Mouse (Mus musculus): ENCODE data around the gene Zfp777. TPM values are rescaled to one million over a fixed set of nuclear protein-coding genes. Genes with fewer than 3 reads are reported as not detected.

Zfp777 gene
- total RNA-seq (2021): 16.9 and 26.7 TPM in 2 replicates
- long read RNA-seq, experiment 1, transcript Zfp777-202 (6 exons, 3,111 nt): major isoform, 22 of 40 reads
- long read RNA-seq, experiment 1, partial matches to known transcripts: 1 of 40 reads
- long read RNA-seq, experiment 1, other reads (novel, unspliced or antisense): 15 of 40 reads
- long read RNA-seq, experiment 2, transcript Zfp777-202 (6 exons, 3,111 nt): major isoform, 13 of 25 reads
- long read RNA-seq, experiment 2, partial matches to known transcripts: 4 of 25 reads
- long read RNA-seq, experiment 2, other reads (novel, unspliced or antisense): 5 of 25 reads

GRCm38 (mm10) chr6:48048426-48049272 lies at the start of gene Zfp777:
TSS of gene Zfp777 (minus strand) at chr6:48048911.
- peak; percentile 93 for DNase-seq

- no peak for DNase-seq
Observed at GRCm38 (mm10) chr6:48086957-48087715, 38.4 kb upstream of the Zfp777 start.

DNA sequence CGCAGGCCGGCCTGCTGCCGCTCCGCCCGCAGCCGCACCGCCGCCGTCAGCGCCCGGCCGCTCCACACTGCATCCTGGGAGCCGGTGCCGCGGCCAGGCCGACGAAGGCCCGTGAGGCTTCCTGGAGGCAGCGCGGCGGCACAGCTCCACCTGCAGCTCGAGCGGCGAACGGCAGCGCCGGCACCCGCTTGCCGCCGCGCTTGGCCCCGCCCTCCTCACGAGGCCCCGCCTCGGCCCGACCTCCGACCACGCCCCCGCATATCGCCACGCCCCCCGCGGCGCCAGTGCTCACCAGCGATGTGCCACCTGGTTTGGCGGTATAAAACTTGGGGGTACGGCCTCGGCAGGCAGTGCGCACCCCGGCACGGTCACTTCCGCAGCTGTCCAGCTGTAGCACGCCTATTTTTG lies 37.8 kb upstream of the Zfp777 start, which contains the start of gene Zfp746:
TSS of gene Zfp746 (minus strand) at position 123 of the 408 bp plus-strand sequence.
- peak; percentile 96 for DNase-seq

DNA sequence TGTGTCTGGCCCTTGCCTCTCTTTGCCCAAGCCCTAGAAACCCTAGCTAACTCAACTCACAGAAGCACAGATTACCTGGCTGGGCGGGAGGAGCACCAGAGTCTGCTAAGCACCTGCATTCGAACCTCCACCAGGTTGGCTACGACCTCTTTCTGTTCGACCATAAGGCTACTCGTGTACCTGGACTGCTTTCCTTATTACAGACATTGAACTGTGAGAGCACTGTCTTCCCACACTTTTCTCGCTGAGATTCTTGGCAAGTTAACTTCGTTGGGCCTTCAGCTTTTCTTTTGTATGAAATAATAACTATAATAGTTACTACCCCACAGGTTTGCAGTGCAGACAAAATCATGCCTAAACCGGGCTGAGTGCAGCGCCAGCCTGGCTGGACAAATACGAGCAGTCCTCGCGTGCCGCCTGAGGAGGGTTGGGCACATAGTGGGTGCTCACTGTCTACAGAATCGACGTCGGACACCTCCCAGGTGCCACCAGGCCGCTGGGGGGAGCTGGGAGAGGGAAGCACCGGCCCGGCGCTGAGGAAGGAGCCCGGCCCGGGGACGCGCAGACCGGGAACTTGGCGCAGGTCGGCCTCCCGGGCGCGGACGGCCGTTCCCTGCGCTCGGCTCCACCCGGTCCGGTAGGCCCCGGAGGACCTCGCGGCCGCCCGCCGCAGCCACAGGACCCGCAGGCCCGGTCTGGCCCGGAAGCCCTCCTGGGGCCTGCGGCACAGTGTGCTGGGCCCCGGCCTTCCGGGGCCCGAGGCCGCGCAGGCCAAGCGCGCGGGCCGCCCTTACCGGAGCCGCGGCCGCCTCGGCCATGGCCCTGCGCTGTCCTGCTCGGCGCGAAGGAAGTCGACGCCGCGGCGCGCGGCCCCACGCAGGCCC lies 37.1 kb upstream of the Zfp777 start:
- peak; percentile 84 for DNase-seq

- no peak for DNase-seq
Observed at GRCm38 (mm10) chr6:48083733-48084191, 35.1 kb upstream of the Zfp777 start.

- DNase-seq: no peak
Observed at GRCm38 (mm10) chr6:48081952-48082351, 33.2 kb upstream of the Zfp777 start.

DNA sequence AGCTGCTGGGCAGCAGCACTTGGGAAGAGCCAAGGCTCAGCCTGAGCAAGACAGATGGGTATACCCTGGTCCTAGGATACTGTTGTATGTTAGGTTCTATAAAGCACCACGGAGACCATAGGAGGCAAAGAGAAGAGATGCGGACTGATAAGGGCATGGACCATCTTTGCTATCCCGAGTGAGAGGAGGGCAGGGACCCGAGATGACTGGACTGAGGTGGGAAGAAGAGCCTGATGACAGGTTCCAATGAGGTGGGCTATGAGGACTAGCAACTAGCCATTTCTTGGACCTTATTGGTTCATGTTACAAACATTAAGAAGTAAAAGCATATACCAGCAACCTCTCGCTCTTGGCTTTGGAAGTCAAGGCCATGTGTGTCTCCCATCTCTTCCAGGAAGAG lies 32.3 kb upstream of the Zfp777 start:
- DNase-seq: no peak

GRCm38 (mm10) chr6:48073316-48073715 lies 24.6 kb upstream of the Zfp777 start:
- DNase-seq: no peak

DNA sequence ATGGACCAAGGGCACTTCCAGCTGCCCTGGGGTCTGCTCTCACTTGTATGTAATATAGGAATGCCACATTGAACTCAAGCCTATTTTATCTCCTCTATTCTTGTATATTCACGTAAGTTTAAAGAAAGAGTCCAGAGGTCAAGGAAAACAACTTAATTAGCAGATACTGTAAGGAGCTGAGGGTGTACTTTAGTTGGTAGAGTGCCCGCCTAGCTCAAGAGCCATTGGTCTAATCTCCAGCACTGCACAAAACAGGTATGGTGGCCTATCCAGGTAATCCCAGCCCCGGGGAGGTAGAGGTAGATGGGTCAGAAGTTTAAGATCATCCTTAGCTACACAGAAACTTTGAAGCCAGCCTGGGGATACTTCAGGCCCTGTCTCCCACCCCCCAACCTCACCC lies 18.8 kb upstream of the Zfp777 start:
- no peak for DNase-seq

DNA sequence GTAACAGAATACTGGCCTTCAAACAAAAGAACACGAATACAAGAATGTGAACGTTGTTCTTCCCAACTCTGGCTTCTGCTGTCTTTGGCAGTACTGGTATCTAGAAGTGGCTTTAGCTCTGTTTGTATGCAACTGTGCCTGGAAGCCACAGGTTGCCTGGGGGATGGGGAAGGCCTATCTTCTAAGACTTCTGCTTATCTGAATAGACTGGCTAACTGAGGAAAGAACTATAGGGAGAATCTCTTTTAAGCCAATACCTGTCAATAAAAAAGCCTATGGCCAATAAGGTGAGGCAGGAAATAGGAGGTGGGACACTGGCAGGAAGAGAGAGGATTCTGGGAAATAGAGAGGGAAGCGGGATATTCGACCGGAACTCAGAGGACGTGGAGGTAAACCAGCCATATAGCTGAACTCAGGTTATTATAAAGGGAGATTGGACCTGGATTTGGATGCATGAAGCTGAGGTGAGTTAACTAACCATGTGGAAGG lies 16.9 kb upstream of the Zfp777 start:
- DNase-seq: no peak

GRCm38 (mm10) chr6:48064451-48064850 lies 15.7 kb upstream of the Zfp777 start:
- no peak for DNase-seq

GRCm38 (mm10) chr6:48063940-48064339 lies 15.2 kb upstream of the Zfp777 start:
- no peak for DNase-seq

DNA sequence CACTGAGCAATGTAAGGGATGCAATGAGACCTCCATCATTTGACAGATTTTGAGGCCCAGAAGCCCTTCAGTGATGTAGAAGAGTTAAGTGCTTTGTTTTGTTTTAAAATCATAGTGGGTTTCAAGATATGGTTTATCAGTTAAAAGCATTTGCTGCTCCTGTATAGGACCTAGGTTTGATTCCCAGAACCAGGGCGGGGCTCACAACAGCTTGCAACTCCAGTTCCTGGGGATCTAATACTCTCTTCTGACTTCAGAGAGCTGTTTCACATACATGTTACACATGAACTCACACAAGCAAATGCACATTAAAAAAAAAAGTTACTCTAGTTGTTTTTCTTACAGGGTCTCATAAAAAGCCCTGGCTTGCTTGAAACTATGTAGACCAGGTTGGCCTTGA lies 12.2 kb upstream of the Zfp777 start:
- DNase-seq: no peak

- DNase-seq: no peak
Observed at GRCm38 (mm10) chr6:48060421-48060820, 11.7 kb upstream of the Zfp777 start.

DNA sequence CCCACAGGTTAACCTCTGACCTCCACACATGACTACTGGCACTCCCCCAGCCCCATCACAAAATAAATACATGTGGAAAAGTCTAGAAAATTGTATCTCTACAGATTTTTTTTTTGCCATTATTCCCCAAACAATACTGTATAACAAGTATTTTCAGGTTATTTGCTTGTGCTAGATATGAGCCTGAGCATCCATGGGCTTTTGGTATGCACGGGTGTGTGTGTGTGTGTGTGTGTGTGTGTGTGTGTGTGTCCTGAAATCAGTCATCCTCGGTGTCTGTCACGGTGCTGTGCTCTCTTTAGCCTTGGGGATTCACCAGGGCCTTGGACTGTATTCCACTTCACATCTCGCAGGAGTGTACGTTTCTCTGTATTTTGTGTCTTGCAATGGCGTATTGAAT lies 3.4 kb upstream of the Zfp777 start:
- peak; percentile 17 for DNase-seq

GRCm38 (mm10) chr6:48051666-48052065 lies 3.0 kb upstream of the Zfp777 start:
- DNase-seq: no peak

DNA sequence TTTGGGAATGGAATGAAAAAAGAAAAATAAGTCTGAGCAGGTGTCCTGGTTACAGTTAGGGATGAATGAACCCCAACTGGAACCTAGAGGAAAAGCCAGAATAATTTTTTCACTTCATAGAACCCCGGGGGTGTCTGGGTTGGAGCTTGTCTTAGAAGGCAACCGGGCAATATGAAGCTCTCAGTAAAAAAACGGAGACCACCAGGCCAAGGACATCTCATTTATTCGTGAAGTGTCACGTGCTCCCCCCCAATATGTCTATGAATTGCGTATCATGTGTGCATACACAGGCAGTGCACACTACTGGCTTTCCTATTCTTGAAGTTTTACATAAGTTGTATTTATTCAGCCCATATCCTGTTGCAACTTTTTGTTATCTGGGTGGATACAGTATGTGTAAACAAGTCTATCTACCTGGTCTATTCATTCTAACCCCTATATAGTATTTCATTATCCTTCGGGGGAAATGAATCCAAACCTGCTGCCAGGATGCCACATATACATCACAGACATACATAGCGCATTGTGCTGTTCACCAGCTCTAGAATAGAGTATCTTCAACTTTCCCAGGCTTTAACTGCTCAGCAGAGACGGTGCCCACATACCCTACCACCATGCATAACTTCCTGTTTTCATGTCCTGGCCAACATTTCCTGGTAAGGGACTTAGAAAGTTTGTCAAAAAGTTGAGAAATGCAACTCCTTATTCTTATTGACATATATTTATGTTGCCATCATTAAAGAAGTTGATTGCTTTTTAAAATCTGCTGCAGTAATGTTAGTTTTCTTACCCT lies 758 bp upstream of the Zfp777 start:
- no peak for DNase-seq

DNA sequence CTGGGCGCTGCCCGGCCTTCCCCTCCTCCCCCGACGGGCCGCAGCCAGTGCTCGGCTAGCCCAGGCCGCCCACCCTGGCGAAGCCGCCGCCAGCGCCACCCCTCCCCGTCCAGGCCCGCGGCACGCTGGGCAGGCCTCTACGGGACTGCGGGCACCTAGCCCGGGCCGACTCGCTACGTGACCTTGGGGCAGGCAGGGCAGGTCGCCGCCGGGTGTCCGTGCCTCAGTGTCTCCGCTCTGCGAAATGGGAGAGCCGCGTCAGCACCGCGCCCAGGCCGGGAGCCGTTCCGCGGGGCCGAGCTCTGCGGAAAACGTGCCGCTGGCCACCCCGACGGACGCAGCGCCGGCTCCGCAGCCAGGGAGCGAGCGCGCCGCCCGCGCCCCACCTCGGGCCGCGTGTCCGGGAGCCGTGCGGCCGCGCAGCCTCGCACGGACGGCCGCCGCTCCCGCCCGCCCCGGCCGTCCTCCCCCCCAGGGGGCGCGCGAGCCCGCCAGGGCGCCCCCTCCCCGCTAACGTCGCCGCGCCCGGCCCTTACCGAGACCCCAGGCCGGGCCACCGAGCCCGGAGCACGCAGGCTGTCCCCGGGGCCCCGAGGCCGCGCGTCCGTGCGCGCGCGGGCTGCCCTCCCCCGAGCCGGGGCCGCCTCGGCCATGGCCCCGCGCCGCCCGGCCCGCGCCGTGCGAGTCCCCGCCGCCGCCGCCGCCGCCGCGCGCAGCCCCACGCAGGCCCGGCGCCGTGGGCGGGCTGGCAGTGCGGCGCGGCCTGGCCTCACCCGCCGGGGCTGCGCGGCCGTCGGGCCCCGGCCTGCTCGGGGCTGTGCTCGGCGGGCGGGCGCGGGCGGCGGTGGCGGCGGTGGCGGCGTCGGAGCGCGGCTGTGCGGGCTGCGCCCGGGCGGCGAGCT lies 1.0 kb downstream of the Zfp777 start:
- DNase-seq: peak; percentile 76

DNA sequence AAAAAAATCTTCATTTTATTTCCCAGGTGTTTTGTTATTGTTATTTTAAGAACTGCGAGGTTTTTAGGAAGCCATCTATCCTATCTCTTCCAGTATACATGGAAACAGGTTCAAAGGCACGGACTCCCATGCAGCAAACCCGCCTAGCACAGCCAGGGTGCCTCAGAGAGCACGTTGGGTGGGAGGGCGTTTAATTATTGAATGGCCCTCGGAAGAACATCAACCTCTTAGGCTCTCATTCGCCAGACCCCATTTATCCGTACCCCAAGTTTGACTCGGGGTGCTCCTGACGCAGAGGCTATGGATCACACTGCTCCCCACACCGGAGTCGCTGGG lies 1.6 kb downstream of the Zfp777 start:
- no peak for DNase-seq

GRCm38 (mm10) chr6:48032661-48033060 lies 16.1 kb downstream of the Zfp777 start:
- no peak for DNase-seq
